Mouse (Mus musculus): ENCODE measurements around the gene Cryzl1.

Gene Cryzl1

GRCm38 (mm10) chr16:91728123-91729065 lies at the start of gene Cryzl1:
Gene Cryzl1, minus strand, starts transcription at chr16:91728975.
- peak; percentile 99 for DNase-seq (ENCODE audit: low spot score)

GRCm38 (mm10) chr16:91772586-91772985 lies 43.8 kb upstream of the Cryzl1 start:
- no peak for DNase-seq (ENCODE audit: low spot score)

- no peak for DNase-seq (ENCODE audit: low spot score)
Observed at GRCm38 (mm10) chr16:91771334-91771733, 42.6 kb upstream of the Cryzl1 start.

- no peak for DNase-seq (ENCODE audit: low spot score)
Observed at GRCm38 (mm10) chr16:91770662-91771061, 41.9 kb upstream of the Cryzl1 start.

- DNase-seq (ENCODE audit: low spot score): no peak
Observed at GRCm38 (mm10) chr16:91769911-91770310, 41.1 kb upstream of the Cryzl1 start.

GRCm38 (mm10) chr16:91768586-91768985 lies 39.8 kb upstream of the Cryzl1 start:
- DNase-seq (ENCODE audit: low spot score): no peak

GRCm38 (mm10) chr16:91767165-91767701 lies 38.5 kb upstream of the Cryzl1 start:
- DNase-seq (ENCODE audit: low spot score): no peak

- no peak for DNase-seq (ENCODE audit: low spot score)
Observed at GRCm38 (mm10) chr16:91765816-91766210, 37.0 kb upstream of the Cryzl1 start.

- DNase-seq (ENCODE audit: low spot score): no peak
Observed at GRCm38 (mm10) chr16:91765121-91765815, 36.5 kb upstream of the Cryzl1 start.

- no peak for DNase-seq (ENCODE audit: low spot score)
Observed at GRCm38 (mm10) chr16:91764414-91764813, 35.6 kb upstream of the Cryzl1 start.

- no peak for DNase-seq (ENCODE audit: low spot score)
Observed at GRCm38 (mm10) chr16:91763975-91764374, 35.2 kb upstream of the Cryzl1 start.

GRCm38 (mm10) chr16:91762476-91762875 lies 33.7 kb upstream of the Cryzl1 start:
- no peak for DNase-seq (ENCODE audit: low spot score)

GRCm38 (mm10) chr16:91761761-91762160 lies 33.0 kb upstream of the Cryzl1 start:
- DNase-seq (ENCODE audit: low spot score): no peak

GRCm38 (mm10) chr16:91761202-91761601 lies 32.4 kb upstream of the Cryzl1 start:
- DNase-seq (ENCODE audit: low spot score): no peak

- no peak for DNase-seq (ENCODE audit: low spot score)
Observed at GRCm38 (mm10) chr16:91754957-91755356, 26.2 kb upstream of the Cryzl1 start.

- DNase-seq (ENCODE audit: low spot score): no peak
Observed at GRCm38 (mm10) chr16:91753611-91754010, 24.8 kb upstream of the Cryzl1 start.

GRCm38 (mm10) chr16:91751644-91752385 lies 23.0 kb upstream of the Cryzl1 start:
- DNase-seq (ENCODE audit: low spot score): no peak

- no peak for DNase-seq (ENCODE audit: low spot score)
Observed at GRCm38 (mm10) chr16:91747567-91747966, 18.8 kb upstream of the Cryzl1 start.

GRCm38 (mm10) chr16:91746101-91746950 lies 17.6 kb upstream of the Cryzl1 start:
- DNase-seq (ENCODE audit: low spot score): no peak

GRCm38 (mm10) chr16:91743055-91743454 lies 14.3 kb upstream of the Cryzl1 start:
- no peak for DNase-seq (ENCODE audit: low spot score)

- no peak for DNase-seq (ENCODE audit: low spot score)
Observed at GRCm38 (mm10) chr16:91740918-91741255, 12.1 kb upstream of the Cryzl1 start.

Data from left cerebral cortex, adult 11 months (tissue).